Mouse (Mus musculus): ENCODE results near the gene Mlycd.

Gene Mlycd

GRCm38 (mm10) chr8:119427634-119428349, 33.1 kb downstream of the Mlycd start:
- in situ Hi-C loops (cut with MboI; ENCODE audit: low pct_unique_long_range_greater_than_20kb in 1 of 2, low sequenced_read_pairs in 2 of 2, unreplicated experiment in 1 of 2), result no loop called here

GRCm38 (mm10) chr8:119428350-119428740, 33.7 kb downstream of the Mlycd start:
- in situ Hi-C loops (cut with MboI; ENCODE audit: low pct_unique_long_range_greater_than_20kb in 1 of 2, low sequenced_read_pairs in 2 of 2, unreplicated experiment in 1 of 2), result no loop called here

DNA sequence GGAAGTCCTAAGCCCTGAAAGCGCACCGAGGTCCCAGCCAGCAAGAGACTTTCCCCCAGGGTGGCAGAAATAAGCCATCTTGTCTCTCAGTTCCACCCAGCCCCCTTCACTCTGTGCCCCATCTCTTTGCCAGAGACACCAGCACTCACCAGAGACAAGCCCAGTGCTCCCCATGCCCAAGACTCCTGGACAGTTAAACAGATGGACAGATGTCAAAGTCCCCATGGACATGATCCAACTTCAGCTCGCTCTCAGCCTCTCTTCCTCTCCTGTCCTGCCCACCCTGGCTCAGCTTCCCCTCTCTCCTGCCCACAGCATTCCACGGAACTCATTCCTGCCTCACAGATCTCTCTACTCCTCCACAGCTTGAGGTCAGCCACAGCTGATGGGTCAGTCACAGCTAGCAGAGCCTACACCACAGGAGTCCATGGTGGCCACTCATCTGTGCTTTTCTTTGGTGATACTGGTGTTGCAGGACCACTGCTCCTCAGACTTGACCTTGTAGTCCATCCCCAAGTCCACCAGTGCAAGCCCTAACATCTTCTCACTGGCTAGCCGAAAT, 34.2 kb downstream of the Mlycd start:
- in situ Hi-C loops (cut with MboI; ENCODE audit: low pct_unique_long_range_greater_than_20kb in 1 of 2, low sequenced_read_pairs in 2 of 2, unreplicated experiment in 1 of 2), result no loop called here

DNA sequence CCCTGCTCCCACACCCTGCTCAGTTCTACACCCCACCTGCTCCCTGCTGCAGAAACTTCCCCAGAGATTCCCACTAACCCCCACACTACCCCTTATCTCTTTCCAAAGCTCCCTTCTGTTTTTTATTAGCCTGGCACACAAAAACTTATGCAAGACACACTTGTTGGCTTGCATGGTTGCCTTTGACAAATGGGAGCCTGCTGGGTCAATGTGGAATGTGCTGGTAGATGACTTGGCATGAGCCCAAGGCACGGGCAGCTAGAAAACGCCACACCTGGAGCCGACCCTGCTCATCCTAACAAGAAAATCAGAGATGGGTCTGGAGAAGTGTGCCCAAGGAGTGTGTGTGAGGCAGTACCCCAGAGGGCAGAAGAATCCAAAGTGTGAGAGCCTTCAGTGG, 34.9 kb downstream of the Mlycd start:
- in situ Hi-C loops (cut with MboI; ENCODE audit: low pct_unique_long_range_greater_than_20kb in 1 of 2, low sequenced_read_pairs in 2 of 2, unreplicated experiment in 1 of 2), result no loop called here

GRCm38 (mm10) chr8:119430250-119430649, 35.6 kb downstream of the Mlycd start:
- in situ Hi-C loops (cut with MboI; ENCODE audit: low pct_unique_long_range_greater_than_20kb in 1 of 2, low sequenced_read_pairs in 2 of 2, unreplicated experiment in 1 of 2), result no loop called here

DNA sequence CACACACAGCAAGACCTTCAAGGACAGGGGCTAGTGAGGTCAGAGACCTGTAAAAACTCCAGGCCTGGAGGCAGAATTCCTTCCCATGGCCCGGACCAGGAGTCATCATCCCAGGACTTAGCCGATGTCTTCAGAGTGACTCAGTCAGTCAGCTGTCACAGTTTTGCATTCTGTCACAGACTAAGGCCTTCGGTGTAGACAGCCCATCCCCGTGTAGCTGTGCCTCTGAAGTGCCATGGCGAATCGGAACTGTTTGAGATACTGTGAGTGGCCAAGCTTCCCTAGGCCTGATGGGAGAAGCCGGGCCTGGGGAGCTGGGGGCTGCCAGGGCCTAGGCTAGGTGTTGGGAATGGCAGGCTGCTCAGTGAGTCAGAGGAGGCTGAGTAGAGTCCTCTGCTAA, 36.0 kb downstream of the Mlycd start:
- in situ Hi-C loops (cut with MboI; ENCODE audit: low pct_unique_long_range_greater_than_20kb in 1 of 2, low sequenced_read_pairs in 2 of 2, unreplicated experiment in 1 of 2), result no loop called here

GRCm38 (mm10) chr8:119432372-119432771, 37.7 kb downstream of the Mlycd start:
- in situ Hi-C loops (cut with MboI; ENCODE audit: low pct_unique_long_range_greater_than_20kb in 1 of 2, low sequenced_read_pairs in 2 of 2, unreplicated experiment in 1 of 2), result no loop called here

GRCm38 (mm10) chr8:119433582-119434174, 39.0 kb downstream of the Mlycd start, which contains the start of gene Osgin1:
TSS of gene Osgin1 (plus strand) at chr8:119434124.
- in situ Hi-C loops (cut with MboI; ENCODE audit: low pct_unique_long_range_greater_than_20kb in 1 of 2, low sequenced_read_pairs in 2 of 2, unreplicated experiment in 1 of 2), result no loop called here

DNA sequence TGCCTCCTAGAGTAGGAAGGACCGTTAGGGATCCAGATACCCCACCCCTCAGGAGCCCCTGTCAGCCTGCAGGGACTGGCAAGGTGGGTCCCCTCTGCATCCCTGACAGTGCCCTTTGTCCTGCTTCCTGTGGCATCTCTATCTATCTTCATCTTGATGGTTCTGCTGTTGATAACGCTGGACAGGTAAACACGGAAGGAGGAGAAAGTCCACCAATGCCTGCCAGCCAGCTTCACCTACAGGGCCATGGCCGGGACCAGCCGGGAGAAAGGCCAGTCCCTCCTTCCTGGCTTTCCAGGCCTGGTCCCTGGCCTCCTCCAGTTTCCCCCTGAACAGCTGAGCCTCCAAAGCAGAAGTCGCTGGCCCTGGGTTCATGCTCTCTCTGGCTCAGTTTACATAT, 39.9 kb downstream of the Mlycd start:
- in situ Hi-C loops (cut with MboI; ENCODE audit: low pct_unique_long_range_greater_than_20kb in 1 of 2, low sequenced_read_pairs in 2 of 2, unreplicated experiment in 1 of 2), result no loop called here

DNA sequence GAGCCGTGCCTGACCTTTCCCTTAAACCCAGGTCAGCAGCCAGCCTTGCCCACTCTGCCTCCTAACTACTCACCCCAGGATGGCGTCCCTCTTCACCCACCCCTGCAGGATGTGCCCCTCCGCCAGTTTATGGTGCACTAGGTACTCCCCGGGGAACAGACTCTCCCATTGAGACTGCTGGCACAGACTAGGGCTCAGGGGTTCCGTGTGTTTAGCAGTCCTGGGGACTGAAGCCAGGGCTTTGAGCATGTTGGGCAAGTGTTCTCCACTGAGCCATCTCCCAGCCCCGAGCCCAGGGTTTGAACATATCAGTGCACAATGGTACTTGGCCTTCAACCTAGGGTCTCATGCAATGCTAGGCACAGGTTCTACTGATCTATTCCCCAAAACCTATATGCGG, 40.8 kb downstream of the Mlycd start:
- in situ Hi-C loops (cut with MboI; ENCODE audit: low pct_unique_long_range_greater_than_20kb in 1 of 2, low sequenced_read_pairs in 2 of 2, unreplicated experiment in 1 of 2), result no loop called here

- in situ Hi-C loops (cut with MboI; ENCODE audit: low pct_unique_long_range_greater_than_20kb in 1 of 2, low sequenced_read_pairs in 2 of 2, unreplicated experiment in 1 of 2), result no loop called here
Observed at GRCm38 (mm10) chr8:119436331-119436730, 41.7 kb downstream of the Mlycd start.

DNA sequence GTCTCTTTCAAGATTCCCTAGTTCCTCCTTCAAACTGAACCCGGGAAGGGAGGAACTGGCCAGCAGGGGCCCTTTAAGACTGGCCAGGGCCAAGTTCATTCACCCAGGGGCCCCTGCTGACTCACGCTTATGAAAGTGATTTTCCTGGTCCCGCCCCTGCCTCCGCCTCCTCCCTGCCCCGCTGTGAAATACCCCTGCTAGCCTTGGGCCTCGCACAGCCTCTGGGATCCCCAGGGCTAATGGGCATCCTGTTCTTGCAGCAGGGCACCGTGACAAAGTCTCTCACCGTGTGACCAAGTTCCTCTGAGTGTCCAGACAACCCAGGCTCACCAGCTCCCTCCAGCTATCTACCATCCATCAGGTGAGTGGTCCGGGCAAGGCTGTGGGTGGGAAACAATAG, 42.3 kb downstream of the Mlycd start:
- in situ Hi-C loops (cut with MboI; ENCODE audit: low pct_unique_long_range_greater_than_20kb in 1 of 2, low sequenced_read_pairs in 2 of 2, unreplicated experiment in 1 of 2), result no loop called here

GRCm38 (mm10) chr8:119437506-119437905, 42.8 kb downstream of the Mlycd start:
- in situ Hi-C loops (cut with MboI; ENCODE audit: low pct_unique_long_range_greater_than_20kb in 1 of 2, low sequenced_read_pairs in 2 of 2, unreplicated experiment in 1 of 2), result no loop called here

DNA sequence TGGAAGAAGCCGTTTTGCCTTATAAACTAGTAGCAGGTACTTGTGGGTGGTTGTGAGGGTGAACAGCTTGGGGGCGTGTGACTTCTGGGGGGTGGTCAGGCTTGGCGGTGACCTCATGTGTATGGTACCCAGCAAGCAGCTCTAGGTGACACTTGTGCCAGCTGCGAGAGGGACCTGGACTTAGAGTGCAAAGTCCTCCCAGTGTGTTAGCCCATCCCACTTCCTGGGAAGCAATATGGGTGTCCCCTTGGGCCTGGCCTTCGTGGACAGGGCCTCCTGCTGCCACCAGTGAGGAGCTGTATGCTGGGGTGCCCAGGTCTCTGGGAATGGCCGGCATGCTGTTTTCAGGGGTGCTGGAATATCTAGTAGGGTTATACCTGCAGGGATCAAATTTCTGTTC, 44.2 kb downstream of the Mlycd start:
- in situ Hi-C loops (cut with MboI; ENCODE audit: low pct_unique_long_range_greater_than_20kb in 1 of 2, low sequenced_read_pairs in 2 of 2, unreplicated experiment in 1 of 2), result no loop called here

- in situ Hi-C loops (cut with MboI; ENCODE audit: low pct_unique_long_range_greater_than_20kb in 1 of 2, low sequenced_read_pairs in 2 of 2, unreplicated experiment in 1 of 2), result no loop called here
Observed at GRCm38 (mm10) chr8:119439424-119439823, 44.7 kb downstream of the Mlycd start.

- in situ Hi-C loops (cut with MboI; ENCODE audit: low pct_unique_long_range_greater_than_20kb in 1 of 2, low sequenced_read_pairs in 2 of 2, unreplicated experiment in 1 of 2), result loop anchor here in 1 of 2 experiments (10.0 kb wide), 1 partner anchor 165 kb away; the partner anchor contains the start of gene Taf1c
Observed at GRCm38 (mm10) chr8:119439893-119440249, 45.2 kb downstream of the Mlycd start.

DNA sequence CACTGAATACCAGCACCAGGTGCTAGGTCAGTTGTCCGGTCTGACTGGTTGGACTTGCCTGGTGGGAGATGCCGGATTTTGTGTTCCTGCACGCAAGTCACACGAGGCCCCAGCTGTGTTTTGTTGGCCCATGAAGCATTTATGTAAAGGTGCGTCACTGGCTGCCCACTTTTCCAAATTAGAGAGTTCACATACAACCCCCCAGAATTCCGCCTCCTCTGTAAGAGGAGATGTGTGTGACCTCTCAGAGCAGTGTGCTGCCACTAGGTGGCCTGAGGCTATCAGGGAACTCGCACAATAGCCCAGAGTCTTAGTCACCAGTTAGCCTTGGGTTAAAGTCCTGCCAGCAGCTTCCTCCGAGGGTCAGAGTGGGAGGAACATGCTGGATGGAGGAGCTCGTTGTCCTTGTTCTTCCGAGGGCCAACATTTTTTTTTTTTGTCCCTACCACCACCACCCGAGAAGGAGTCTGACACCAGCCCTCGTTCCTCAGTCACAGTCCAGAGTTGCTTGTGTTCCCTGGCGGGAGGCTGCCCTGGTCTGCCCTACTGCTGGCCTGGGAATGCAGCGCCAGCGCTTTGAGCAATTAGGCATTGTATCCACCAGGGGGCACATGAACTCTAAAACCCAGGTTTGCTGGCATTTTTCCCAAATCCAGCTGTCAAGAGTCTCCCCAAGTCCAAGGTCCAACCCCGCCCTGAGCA, 45.7 kb downstream of the Mlycd start:
- in situ Hi-C loops (cut with MboI; ENCODE audit: low pct_unique_long_range_greater_than_20kb in 1 of 2, low sequenced_read_pairs in 2 of 2, unreplicated experiment in 1 of 2), result loop anchor here in 1 of 2 experiments (10.0 kb wide), 1 partner anchor 164 kb away; the partner anchor contains the start of gene Taf1c

GRCm38 (mm10) chr8:119440952-119441270, 46.2 kb downstream of the Mlycd start:
- in situ Hi-C loops (cut with MboI; ENCODE audit: low pct_unique_long_range_greater_than_20kb in 1 of 2, low sequenced_read_pairs in 2 of 2, unreplicated experiment in 1 of 2), result loop anchor here in 1 of 2 experiments (10.0 kb wide), 1 partner anchor 164 kb away; the partner anchor contains the start of gene Taf1c

GRCm38 (mm10) chr8:119442013-119442412, 47.3 kb downstream of the Mlycd start:
- in situ Hi-C loops (cut with MboI; ENCODE audit: low pct_unique_long_range_greater_than_20kb in 1 of 2, low sequenced_read_pairs in 2 of 2, unreplicated experiment in 1 of 2), result loop anchor here in 1 of 2 experiments (10.0 kb wide), 1 partner anchor 163 kb away; the partner anchor contains the start of gene Taf1c

Data from mouse embryonic stem cell (cell line).